Mouse (Mus musculus) megakaryocyte-erythroid progenitor cell, adult 5-6 weeks (primary cell): ENCODE measurements around the gene Bud31. TPM values are rescaled to one million over a fixed set of nuclear protein-coding genes. Genes with fewer than 3 reads are reported as not detected.

ENCODE experiments used
- ATAC-seq: replicated peaks from 2 replicates; pipeline ENCODE4 v1.8.0; 2016; ENCODE audit warnings: mild to moderate bottlenecking, inconsistent platforms; ENCODE audit not compliant: severe bottlenecking, poor library complexity, low FRiP score, low TSS enrichment
- total RNA-seq, 2 experiments: library from RNA; stranded (forward) in 1 of 2; stranded (reverse) in 1 of 2; fragments of 200-1000, 215-1000 nt in 1 of 2; fragments of >200 nt in 1 of 2; fragmentation: Nextera tagmentation in 1 of 2; gene quantifications; 2 replicates each; pipeline ENCODE4 v1.2.3; 2014 to 2017

Bud31 gene
- total RNA-seq, 2 experiments from 2014 or later = 226 to 255 TPM

GRCm38 (mm10) chr5:145190373-145190772, 50.2 kb downstream of the Bud31 start:
- ATAC-seq = peak; percentile 56

GRCm38 (mm10) chr5:145190875-145191798, 51.0 kb downstream of the Bud31 start:
- peak; percentile 82 for ATAC-seq

DNA sequence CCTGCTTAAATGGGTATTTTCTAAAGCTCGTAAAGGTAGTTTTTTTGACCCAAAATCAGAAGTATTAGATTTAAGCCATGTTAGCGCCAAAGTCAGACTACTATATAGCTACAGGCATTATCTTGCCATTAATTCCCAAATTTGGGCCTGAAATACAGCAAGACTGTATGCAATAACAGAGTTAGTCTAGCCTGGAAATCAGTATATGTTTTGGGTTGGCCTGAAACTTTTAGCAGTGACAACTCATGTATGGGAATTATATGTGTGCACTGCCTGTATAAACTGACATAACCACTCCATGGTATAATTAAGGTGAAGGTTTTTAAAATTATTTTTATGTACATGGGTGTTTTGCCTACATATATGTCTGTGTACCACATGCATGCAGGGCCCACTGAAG, 51.8 kb downstream of the Bud31 start, which contains the start of gene Atp5j2:
Gene Atp5j2 (minus strand): TSS at position 101 of the 400 bp plus-strand sequence.
- no peak for ATAC-seq

Other genes with a start within 250 kb of the Bud31 start
- 1.9 and 4.1 TPM in 2 replicates for gene Smurf1, start 174.5 kb upstream of the Bud31 start, total RNA-seq (2014; fragmentation: Nextera tagmentation)
- 1.0 and 5.1 TPM in 2 replicates for gene Smurf1, start 174.5 kb upstream of the Bud31 start, total RNA-seq (2017)
- gene Gm4871, start 107.6 kb upstream of the Bud31 start, total RNA-seq (2014; fragmentation: Nextera tagmentation) = not detected in 2 replicates
- not detected in 2 replicates for gene Gm4871, start 107.6 kb upstream of the Bud31 start, total RNA-seq (2017)
- gene 1700018F24Rik, start 97.4 kb upstream of the Bud31 start, total RNA-seq (2014; fragmentation: Nextera tagmentation) = not detected in 2 replicates
- not detected in 2 replicates for gene 1700018F24Rik, start 97.4 kb upstream of the Bud31 start, total RNA-seq (2017)
- gene Arpc1a, start 56.5 kb upstream of the Bud31 start, total RNA-seq (2014; fragmentation: Nextera tagmentation) = 102 and 117 TPM in 2 replicates
- gene Arpc1a, start 56.5 kb upstream of the Bud31 start, total RNA-seq (2017) = 90.0 and 94.7 TPM in 2 replicates
- not detected in 2 replicates for gene Kpna7, start 56.3 kb upstream of the Bud31 start, total RNA-seq (2014; fragmentation: Nextera tagmentation)
- gene Kpna7, start 56.3 kb upstream of the Bud31 start, total RNA-seq (2017) = not detected in 2 replicates
- gene Arpc1b, start 26.1 kb upstream of the Bud31 start, total RNA-seq (2014; fragmentation: Nextera tagmentation) = 54.0 and 68.8 TPM in 2 replicates
- 23.7 and 35.9 TPM in 2 replicates for gene Arpc1b, start 26.1 kb upstream of the Bud31 start, total RNA-seq (2017)
- gene Pdap1, start 124 bp upstream of the Bud31 start, total RNA-seq (2014; fragmentation: Nextera tagmentation) = 90.0 and 173 TPM in 2 replicates
- gene Pdap1, start 124 bp upstream of the Bud31 start, total RNA-seq (2017) = 333 and 358 TPM in 2 replicates
- gene Ptcd1, start 26.7 kb downstream of the Bud31 start, total RNA-seq (2014; fragmentation: Nextera tagmentation) = 10.2 and 15.4 TPM in 2 replicates
- 17.9 and 18.6 TPM in 2 replicates for gene Ptcd1, start 26.7 kb downstream of the Bud31 start, total RNA-seq (2017)
- 49.8 and 59.1 TPM in 2 replicates for gene Cpsf4, start 26.9 kb downstream of the Bud31 start, total RNA-seq (2014; fragmentation: Nextera tagmentation)
- gene Cpsf4, start 26.9 kb downstream of the Bud31 start, total RNA-seq (2017) = 42.1 and 63.4 TPM in 2 replicates
- gene Atp5j2, start 51.7 kb downstream of the Bud31 start, total RNA-seq (2014; fragmentation: Nextera tagmentation) = 428 and 470 TPM in 2 replicates
- gene Atp5j2, start 51.7 kb downstream of the Bud31 start, total RNA-seq (2017) = 74.1 and 117 TPM in 2 replicates
- gene Zkscan14, start 61.5 kb downstream of the Bud31 start, total RNA-seq (2014; fragmentation: Nextera tagmentation) = 5.8 and 7.8 TPM in 2 replicates
- 19.9 and 26.5 TPM in 2 replicates for gene Zkscan14, start 61.5 kb downstream of the Bud31 start, total RNA-seq (2017)
- 5.7 and 9.5 TPM in 2 replicates for gene Zkscan5, start 64.2 kb downstream of the Bud31 start, total RNA-seq (2014; fragmentation: Nextera tagmentation)
- 8.6 and 12.2 TPM in 2 replicates for gene Zkscan5, start 64.2 kb downstream of the Bud31 start, total RNA-seq (2017)
- gene Zfp655, start 91.4 kb downstream of the Bud31 start, total RNA-seq (2014; fragmentation: Nextera tagmentation) = 30.8 and 32.8 TPM in 2 replicates
- 37.4 and 43.8 TPM in 2 replicates for gene Zfp655, start 91.4 kb downstream of the Bud31 start, total RNA-seq (2017)
- gene Zscan25, start 140.1 kb downstream of the Bud31 start, total RNA-seq (2014; fragmentation: Nextera tagmentation) = 9.8 and 13.3 TPM in 2 replicates
- 6.6 and 14.9 TPM in 2 replicates for gene Zscan25, start 140.1 kb downstream of the Bud31 start, total RNA-seq (2017)
- not detected in 2 replicates for gene Cyp3a57, start 204.9 kb downstream of the Bud31 start, total RNA-seq (2014; fragmentation: Nextera tagmentation)
- not detected in 2 replicates for gene Cyp3a57, start 204.9 kb downstream of the Bud31 start, total RNA-seq (2017)